Mouse (Mus musculus): Measurements from ENCODE around the gene Mdc1. TPM values are rescaled to one million over a fixed set of nuclear protein-coding genes. Genes with fewer than 3 reads are reported as not detected.

The Mdc1 gene
- polyA plus RNA-seq, 1 experiment = 3.2 TPM

GRCm38 (mm10) chr17:35813653-35814052 is 27.7 kb upstream of the Mdc1 start:
- peaks cover 27% of the 10 kb centered on the region; the same call in 1 of the 2 replicates for H3K4me1 ChIP-seq (ENCODE audit: control insufficient read depth, insufficient read depth, insufficient read length, low read length)
- peak overlapping the region; percentile 65 for H3K27ac ChIP-seq (ENCODE audit: insufficient read depth, low read depth, low read length)
- WGBS = 21% methylated on average over 7 of the region's 7 CpGs
- H3K27me3 ChIP-seq (ENCODE audit: control insufficient read depth, insufficient read depth, low read length) = no peaks in the 10 kb centered on the region
- no peaks in the 10 kb centered on the region for H3K36me3 ChIP-seq (ENCODE audit: control insufficient read depth, insufficient read depth, low read length)
- TF ChIP-seq CTCF (IDR thresholded peaks at IDR 0.05; ENCODE audit: extremely low read depth, insufficient read length, insufficient replicate concordance, low read depth, low read length) (no peak), POLR2A (IDR thresholded peaks at IDR 0.05; ENCODE audit: low read depth, low read length) (no peak)
- no peak overlapping the region for H3K4me3 ChIP-seq (ENCODE audit: low read depth, low read length)

GRCm38 (mm10) chr17:35814678-35815077 is 26.6 kb upstream of the Mdc1 start:
- peak overlapping the region; percentile 19; the same call in 1 of the 2 replicates for H3K27ac ChIP-seq (ENCODE audit: insufficient read depth, low read depth, low read length)
- 9% methylated on average over 6 of the region's 6 CpGs for WGBS
- no peaks in the 10 kb centered on the region for H3K36me3 ChIP-seq (ENCODE audit: control insufficient read depth, insufficient read depth, low read length)
- peaks cover 27% of the 10 kb centered on the region; the same call in 1 of the 2 replicates for H3K4me1 ChIP-seq (ENCODE audit: control insufficient read depth, insufficient read depth, insufficient read length, low read length)
- no peak overlapping the region for H3K4me3 ChIP-seq (ENCODE audit: low read depth, low read length)
- H3K27me3 ChIP-seq (ENCODE audit: control insufficient read depth, insufficient read depth, low read length) = no peaks in the 10 kb centered on the region
- TF ChIP-seq CTCF (IDR thresholded peaks at IDR 0.05; ENCODE audit: extremely low read depth, insufficient read length, insufficient replicate concordance, low read depth, low read length) (no peak), POLR2A (IDR thresholded peaks at IDR 0.05; ENCODE audit: low read depth, low read length) (no peak)

GRCm38 (mm10) chr17:35815836-35816235 is 25.5 kb upstream of the Mdc1 start:
- H3K4me3 ChIP-seq (ENCODE audit: low read depth, low read length) = no peak overlapping the region
- WGBS = 28% methylated on average over 7 of the region's 7 CpGs
- no peak for TF ChIP-seq POLR2A (IDR thresholded peaks at IDR 0.05; ENCODE audit: low read depth, low read length)
- no peak for TF ChIP-seq CTCF (IDR thresholded peaks at IDR 0.05; ENCODE audit: extremely low read depth, insufficient read length, insufficient replicate concordance, low read depth, low read length)
- H3K27me3 ChIP-seq (ENCODE audit: control insufficient read depth, insufficient read depth, low read length) = no peaks in the 10 kb centered on the region
- no peaks in the 10 kb centered on the region for H3K36me3 ChIP-seq (ENCODE audit: control insufficient read depth, insufficient read depth, low read length)
- peak overlapping the region; percentile 38; the same call in 1 of the 2 replicates for H3K27ac ChIP-seq (ENCODE audit: insufficient read depth, low read depth, low read length)
- peaks cover 27% of the 10 kb centered on the region; the same call in 1 of the 2 replicates for H3K4me1 ChIP-seq (ENCODE audit: control insufficient read depth, insufficient read depth, insufficient read length, low read length)

GRCm38 (mm10) chr17:35816686-35817085 is 24.6 kb upstream of the Mdc1 start:
- no peaks in the 10 kb centered on the region for H3K27me3 ChIP-seq (ENCODE audit: control insufficient read depth, insufficient read depth, low read length)
- no peak overlapping the region for H3K27ac ChIP-seq (ENCODE audit: insufficient read depth, low read depth, low read length)
- TF ChIP-seq POLR2A (IDR thresholded peaks at IDR 0.05; ENCODE audit: low read depth, low read length) (no peak), CTCF (IDR thresholded peaks at IDR 0.05; ENCODE audit: extremely low read depth, insufficient read length, insufficient replicate concordance, low read depth, low read length) (no peak)
- H3K4me1 ChIP-seq (ENCODE audit: control insufficient read depth, insufficient read depth, insufficient read length, low read length) = peaks cover 27% of the 10 kb centered on the region; the same call in 1 of the 2 replicates
- H3K36me3 ChIP-seq (ENCODE audit: control insufficient read depth, insufficient read depth, low read length) = no peaks in the 10 kb centered on the region
- H3K4me3 ChIP-seq (ENCODE audit: low read depth, low read length) = no peak overlapping the region
- 75% methylated on average over 11 of the region's 14 CpGs for WGBS

GRCm38 (mm10) chr17:35817226-35817625 is 24.1 kb upstream of the Mdc1 start:
- H3K27me3 ChIP-seq (ENCODE audit: control insufficient read depth, insufficient read depth, low read length) = no peaks in the 10 kb centered on the region
- H3K4me1 ChIP-seq (ENCODE audit: control insufficient read depth, insufficient read depth, insufficient read length, low read length) = peaks cover 27% of the 10 kb centered on the region; the same call in 1 of the 2 replicates
- 87% methylated on average over 10 of the region's 10 CpGs for WGBS
- no peak overlapping the region for H3K4me3 ChIP-seq (ENCODE audit: low read depth, low read length)
- H3K36me3 ChIP-seq (ENCODE audit: control insufficient read depth, insufficient read depth, low read length) = no peaks in the 10 kb centered on the region
- H3K27ac ChIP-seq (ENCODE audit: insufficient read depth, low read depth, low read length) = no peak overlapping the region
- TF ChIP-seq POLR2A (IDR thresholded peaks at IDR 0.05; ENCODE audit: low read depth, low read length) (no peak), CTCF (IDR thresholded peaks at IDR 0.05; ENCODE audit: extremely low read depth, insufficient read length, insufficient replicate concordance, low read depth, low read length) (no peak)

- Histone ChIP-seq H3K4me3 (ENCODE audit: low read depth, low read length) (no peak overlapping the region), H3K27ac (ENCODE audit: insufficient read depth, low read depth, low read length) (no peak overlapping the region), H3K27me3 (ENCODE audit: control insufficient read depth, insufficient read depth, low read length) (no peaks in the 10 kb centered on the region), H3K4me1 (ENCODE audit: control insufficient read depth, insufficient read depth, insufficient read length, low read length) (peaks cover 7% of the 10 kb centered on the region), H3K36me3 (ENCODE audit: control insufficient read depth, insufficient read depth, low read length) (no peaks in the 10 kb centered on the region)
- no peak for TF ChIP-seq CTCF (IDR thresholded peaks at IDR 0.05; ENCODE audit: extremely low read depth, insufficient read length, insufficient replicate concordance, low read depth, low read length)
- 84% methylated on average over 5 of the region's 5 CpGs for WGBS
These were observed 21.2 kb upstream of the Mdc1 start for GRCm38 (mm10) chr17:35820111-35820510.

GRCm38 (mm10) chr17:35821439-35822430 is 19.6 kb upstream of the Mdc1 start, which contains the start of gene Ier3:
TSS of gene Ier3 (plus strand) at chr17:35821684.
- peaks cover 3% of the 10 kb centered on the region; the same call in 1 of the 2 replicates for H3K36me3 ChIP-seq (ENCODE audit: control insufficient read depth, insufficient read depth, low read length)
- TF ChIP-seq CTCF (IDR thresholded peaks at IDR 0.05; ENCODE audit: extremely low read depth, insufficient read length, insufficient replicate concordance, low read depth, low read length) = no peak
- peak; percentile 98 for TF ChIP-seq POLR2A (IDR thresholded peaks at IDR 0.05; ENCODE audit: low read depth, low read length)
- H3K4me1 ChIP-seq (ENCODE audit: control insufficient read depth, insufficient read depth, insufficient read length, low read length) = peaks cover 2% of the 10 kb centered on the region; the same call in 1 of the 2 replicates
- H3K27me3 ChIP-seq (ENCODE audit: control insufficient read depth, insufficient read depth, low read length) = no peaks in the 10 kb centered on the region
- H3K4me3 ChIP-seq (ENCODE audit: low read depth, low read length) = peak within 1 kb of the TSS; percentile 74
- WGBS = under 1% methylated on average over 62 of the region's 62 CpGs
- peak within 1 kb of the TSS; percentile 72 for H3K27ac ChIP-seq (ENCODE audit: insufficient read depth, low read depth, low read length)
